Mouse (Mus musculus) forebrain, embryonic 10.5 days (tissue): ENCODE measurements around the gene Rab34. TPM values are rescaled to one million over a fixed set of nuclear protein-coding genes. Genes with fewer than 3 reads are reported as not detected.
A peak's percentile ranks its signal among the peaks of the same experiment; 100 is the strongest.

Source experiments
- DNase-seq: peaks from one replicate; pipeline ENCODE4 v3.0.0-alpha.2; 2017; ENCODE audit warnings: low spot score; ENCODE audit errors: extremely low spot score
- H3K27ac ChIP-seq: fragments of 300-500 bp; sonication (generic); 2 replicates; pipeline ENCODE4 v1.5.1; 2016; ENCODE audit warnings: mild to moderate bottlenecking
- H3K27me3 ChIP-seq: fragments of 300-500 bp; sonication (generic); 2 replicates; pipeline ENCODE4 v1.6.1; 2016; ENCODE audit warnings: mild to moderate bottlenecking; ENCODE audit not compliant: poor library complexity, severe bottlenecking
- H3K36me3 ChIP-seq: fragments of 300-500 bp; sonication (generic); replicated peaks from 2 replicates; pipeline ENCODE4 v1.6.1; 2016; ENCODE audit warnings: mild to moderate bottlenecking, moderate library complexity
- H3K4me1 ChIP-seq: fragments of 300-500 bp; sonication (generic); 2 replicates; pipeline ENCODE4 v1.6.1; 2016
- H3K4me3 ChIP-seq: fragments of 300-500 bp; sonication (generic); 2 replicates; pipeline ENCODE4 v1.5.1; 2016; ENCODE audit warnings: mild to moderate bottlenecking, moderate library complexity
- H3K9me3 ChIP-seq: fragments of 300-500 bp; sonication (generic); 2 replicates; pipeline ENCODE4 v1.6.1; 2016; ENCODE audit warnings: mild to moderate bottlenecking, moderate library complexity
- WGBS: fragments of 180-500 bp; shearing (Covaris S2); methylation state at CpG from one replicate; pipeline ENCODE4 v1.1.7; 2016; 5-methylcytosine and 5-hydroxymethylcytosine counted together
- polyA plus RNA-seq: library from polyadenylated mRNA; unstranded; fragments of >200 nt; fragmentation: Nextera tagmentation; extraction: Ambion mirVana; gene quantifications from 2 replicates; pipeline ENCODE4 v1.2.1, GENCODE M21; 2016

The Rab34 gene
- polyA plus RNA-seq, 1 experiment from 2014 or later, result 70.7 TPM

DNA sequence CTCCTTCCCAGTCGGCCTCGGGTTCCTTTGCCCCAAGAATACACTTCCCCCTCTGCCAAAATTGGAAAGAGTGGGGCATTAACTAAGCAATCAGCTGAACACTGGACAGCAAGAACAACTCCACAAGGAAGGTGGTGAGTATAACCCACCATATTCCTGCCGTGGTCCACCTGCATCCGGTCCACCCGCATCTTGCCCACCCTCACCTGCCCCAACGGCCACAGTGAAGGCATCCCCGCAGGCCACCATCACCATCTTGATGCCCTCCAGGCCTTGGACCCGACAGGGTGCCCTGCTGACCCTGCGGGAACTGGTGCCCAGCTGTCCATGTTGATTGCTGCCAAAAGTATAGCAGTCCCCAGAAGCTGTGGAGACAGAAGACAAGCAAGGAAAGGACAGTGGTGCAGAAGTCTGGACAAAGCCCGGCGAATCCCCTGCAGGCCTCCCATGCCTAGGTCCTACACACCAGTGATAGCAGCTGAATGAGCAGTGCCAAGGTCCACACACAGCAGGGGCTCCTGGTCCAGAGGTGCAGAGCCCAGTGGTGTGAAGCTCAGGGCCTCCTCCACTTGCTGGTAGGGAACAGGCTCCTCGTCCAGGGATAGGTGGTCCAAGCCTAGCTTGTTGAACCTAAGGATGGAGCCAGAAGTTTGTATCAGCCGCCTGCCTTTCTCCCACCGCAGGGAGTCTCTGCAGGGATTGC lies 20.8 kb upstream of the Rab34 start:
- Histone ChIP-seq H3K27ac (no peak overlapping the region), H3K4me1 (peaks cover 47% of the 10 kb centered on the region), H3K9me3 (no peaks in the 10 kb centered on the region), H3K36me3 (peaks cover 25% of the 10 kb centered on the region), H3K4me3 (no peak overlapping the region), H3K27me3 (peaks cover 17% of the 10 kb centered on the region)
- 85% methylated on average over 14 of the region's 14 CpGs for WGBS
- DNase-seq, result no peak

DNA sequence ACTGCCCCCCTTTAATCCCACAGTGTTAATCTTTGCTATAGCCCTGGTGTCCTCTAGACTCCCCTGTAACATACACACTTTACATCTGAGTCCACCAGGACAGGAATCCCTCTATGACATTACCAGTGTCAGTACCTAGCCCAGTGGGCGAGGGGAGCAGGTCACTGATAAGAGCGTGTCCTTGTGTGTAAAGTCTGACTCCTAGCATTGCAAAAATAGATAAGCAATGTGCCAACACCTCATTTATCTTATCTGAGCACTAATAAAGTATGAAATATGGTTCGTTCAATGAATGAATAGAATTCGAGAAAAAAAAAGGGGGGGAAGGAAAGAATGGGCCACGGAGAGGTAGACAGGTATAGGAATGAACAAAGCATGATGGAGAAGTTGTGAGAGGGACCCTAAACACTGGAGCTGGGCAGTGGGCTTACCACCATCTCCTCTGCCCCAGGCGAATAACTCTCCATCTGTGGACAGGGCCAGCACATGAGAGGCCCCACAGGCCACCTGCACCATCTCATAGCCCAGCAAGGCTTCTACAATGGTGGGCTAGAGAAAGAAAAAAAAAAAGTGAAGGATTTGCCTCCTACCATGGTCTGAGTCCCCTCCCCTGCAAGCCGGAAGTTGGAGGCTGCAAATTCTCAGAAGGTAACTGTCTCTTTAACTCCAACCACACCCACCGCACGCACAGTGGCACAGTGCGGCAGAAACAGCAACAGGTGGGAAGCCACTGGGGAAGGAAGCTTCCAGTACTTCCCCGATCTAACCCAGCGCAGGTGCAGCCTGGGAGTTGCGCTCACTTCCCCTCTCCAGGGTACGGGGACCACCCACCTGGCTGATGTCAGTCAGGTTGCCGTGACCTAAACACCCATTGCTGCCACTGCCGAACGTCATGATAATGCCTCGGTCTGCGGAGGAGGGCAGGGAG lies 19.4 kb upstream of the Rab34 start:
- no peak for DNase-seq
- Histone ChIP-seq H3K36me3 (peaks cover 14% of the 10 kb centered on the region), H3K27me3 (peaks cover 17% of the 10 kb centered on the region), H3K9me3 (no peaks in the 10 kb centered on the region), H3K4me3 (no peak overlapping the region), H3K4me1 (peaks cover 33% of the 10 kb centered on the region), H3K27ac (no peak overlapping the region)
- WGBS, result 56% methylated on average over 19 of the region's 19 CpGs

DNA sequence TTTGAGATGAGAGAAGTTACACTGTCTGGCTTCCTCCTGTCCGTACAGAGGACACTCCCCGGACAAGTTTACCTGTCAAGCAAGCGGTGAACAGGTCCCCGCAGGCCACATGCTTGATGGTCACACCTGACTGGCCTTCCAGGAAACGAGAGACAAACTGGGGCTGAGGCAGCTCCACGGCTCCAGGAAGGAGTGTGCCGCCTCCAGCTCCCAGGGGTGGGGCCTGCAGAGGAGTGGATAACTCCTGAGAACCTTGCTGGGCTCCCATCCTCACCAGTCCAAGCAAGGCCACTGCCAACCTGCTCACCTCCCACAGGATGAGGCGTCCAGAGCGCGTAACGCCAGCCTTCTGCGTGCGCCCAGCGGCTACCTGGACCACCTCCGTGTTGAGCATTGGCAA lies 17.9 kb upstream of the Rab34 start:
- 90% methylated on average over 15 of the region's 15 CpGs for WGBS
- H3K9me3 ChIP-seq, result no peaks in the 10 kb centered on the region
- H3K27ac ChIP-seq, result no peak overlapping the region
- H3K4me1 ChIP-seq, result peaks cover 35% of the 10 kb centered on the region
- peaks cover 17% of the 10 kb centered on the region for H3K27me3 ChIP-seq
- no peak overlapping the region for H3K4me3 ChIP-seq
- H3K36me3 ChIP-seq, result peaks cover 14% of the 10 kb centered on the region
- no peak for DNase-seq

DNA sequence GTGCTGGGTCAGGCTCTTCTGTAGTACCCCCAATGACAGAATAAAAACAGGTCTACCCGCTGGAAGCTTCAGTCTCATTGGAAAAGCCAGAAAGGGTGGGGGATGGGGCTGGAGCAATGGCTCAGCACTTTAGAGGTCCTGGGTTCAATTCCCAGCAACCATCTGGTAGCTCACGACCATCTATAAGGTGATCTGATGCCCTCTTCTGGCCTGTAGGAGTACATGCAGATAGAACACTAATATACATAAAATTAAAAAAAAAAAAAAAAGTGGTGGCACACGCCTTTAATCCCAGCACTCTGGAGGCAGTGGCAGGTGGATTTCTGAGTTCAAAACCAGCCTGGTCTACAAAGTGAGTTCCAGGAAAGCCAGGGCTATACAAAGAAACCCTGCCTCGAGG lies 16.9 kb upstream of the Rab34 start:
- Histone ChIP-seq H3K4me1 (peaks cover 31% of the 10 kb centered on the region), H3K27ac (no peak overlapping the region), H3K27me3 (peaks cover 15% of the 10 kb centered on the region), H3K36me3 (peaks cover 14% of the 10 kb centered on the region), H3K4me3 (no peak overlapping the region), H3K9me3 (no peaks in the 10 kb centered on the region)
- DNase-seq, result no peak
- WGBS, result 69% methylated on average over 4 of the region's 4 CpGs

DNA sequence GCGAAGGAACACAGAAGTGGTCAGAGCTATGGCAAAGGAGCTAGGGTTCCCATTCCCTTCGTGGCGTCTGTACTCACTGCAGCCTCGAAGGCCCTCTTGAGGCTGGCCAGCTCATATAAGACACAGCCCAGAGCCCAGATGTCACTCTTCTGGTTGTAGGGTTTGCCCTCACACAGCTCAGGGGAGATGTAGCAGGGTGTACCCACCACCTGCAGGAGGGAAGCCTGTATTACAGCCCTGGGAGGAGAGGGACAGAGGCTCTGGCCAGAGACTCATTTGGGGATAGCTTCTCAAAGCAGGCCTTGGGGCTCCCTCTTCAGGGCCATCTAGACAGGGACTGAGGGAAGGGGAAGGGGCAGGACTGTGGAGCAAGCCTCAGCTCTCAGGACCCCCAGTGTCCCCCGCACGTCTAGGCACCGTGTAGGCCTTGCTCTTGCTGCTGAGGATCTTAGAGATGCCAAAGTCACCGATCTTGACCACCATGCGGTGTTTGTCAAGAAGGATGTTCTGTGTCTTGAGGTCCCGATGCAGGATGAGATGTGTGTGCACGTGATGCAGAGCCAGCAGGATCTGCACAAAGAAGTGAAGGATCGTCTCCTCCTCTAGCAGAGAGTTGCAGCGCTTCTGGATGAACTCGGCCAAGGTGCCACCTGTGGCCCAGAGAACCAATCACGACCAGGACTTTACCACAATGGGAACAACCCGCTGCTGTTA lies 16.0 kb upstream of the Rab34 start:
- WGBS, result 80% methylated on average over 16 of the region's 16 CpGs
- Histone ChIP-seq H3K9me3 (no peaks in the 10 kb centered on the region), H3K27ac (no peak overlapping the region)

DNA sequence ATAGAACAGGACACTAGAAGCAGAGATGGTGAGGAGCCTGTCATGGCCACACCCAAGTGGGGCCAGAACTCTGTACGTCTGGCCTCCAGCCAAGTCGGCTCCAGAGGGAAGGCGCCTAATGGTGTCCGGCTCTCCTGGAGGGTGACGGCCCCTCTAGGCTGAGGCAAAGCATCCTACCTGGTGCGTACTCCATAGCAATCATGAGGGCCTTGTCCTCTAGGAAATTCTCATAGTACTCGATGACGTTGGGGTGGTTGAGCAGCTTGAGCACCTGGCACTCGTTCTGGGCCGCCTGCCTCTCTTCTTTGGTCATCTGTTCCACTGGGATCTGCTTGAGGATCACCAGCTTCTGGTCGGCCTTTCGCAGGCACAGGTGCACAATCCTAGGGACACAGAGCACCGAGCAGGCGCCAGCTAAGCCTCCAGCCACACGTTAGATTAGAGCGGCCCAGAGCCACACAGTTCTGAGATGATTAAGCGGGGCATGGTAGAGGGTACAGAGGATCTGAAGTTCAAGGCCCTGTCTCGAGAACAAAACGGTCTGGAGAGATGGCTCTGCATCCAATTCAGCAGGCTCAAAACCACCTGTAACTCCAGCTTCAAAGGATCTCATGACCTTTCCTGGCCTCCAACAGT lies 15.4 kb upstream of the Rab34 start:
- 92% methylated on average over 19 of the region's 19 CpGs for WGBS
- H3K27ac ChIP-seq, result no peak overlapping the region
- peaks cover 14% of the 10 kb centered on the region for H3K36me3 ChIP-seq
- no peaks in the 10 kb centered on the region for H3K27me3 ChIP-seq
- peaks cover 36% of the 10 kb centered on the region for H3K4me1 ChIP-seq
- H3K4me3 ChIP-seq, result no peak overlapping the region
- no peak for DNase-seq
- H3K9me3 ChIP-seq, result no peaks in the 10 kb centered on the region

More for the DNA sequence above, 16.0 kb upstream of the Rab34 start:
- H3K4me1 ChIP-seq, result peaks cover 29% of the 10 kb centered on the region
- H3K27me3 ChIP-seq, result peaks cover 6% of the 10 kb centered on the region
- H3K36me3 ChIP-seq, result peaks cover 14% of the 10 kb centered on the region
- DNase-seq, result peak; percentile 14
- no peak overlapping the region for H3K4me3 ChIP-seq

DNA sequence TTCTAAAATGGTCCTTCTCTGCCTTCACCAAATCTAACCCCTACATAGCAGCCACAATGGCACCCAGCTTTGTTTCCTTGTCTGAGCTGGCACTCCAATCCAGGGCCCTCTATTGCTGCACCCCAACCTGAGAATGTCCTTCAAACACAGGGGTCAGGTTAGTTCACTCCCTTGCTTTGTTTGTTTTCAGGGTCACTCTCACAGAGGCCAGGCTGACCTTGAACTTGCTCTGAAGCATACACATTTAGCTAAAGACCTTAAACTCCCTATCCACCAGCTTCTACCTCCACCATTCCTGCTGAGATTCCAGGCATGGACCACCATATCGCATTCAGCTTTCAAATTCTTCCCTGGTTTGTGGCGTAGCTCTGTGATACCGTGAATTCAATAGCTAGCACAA lies 13.7 kb upstream of the Rab34 start:
- no peak for DNase-seq

DNA sequence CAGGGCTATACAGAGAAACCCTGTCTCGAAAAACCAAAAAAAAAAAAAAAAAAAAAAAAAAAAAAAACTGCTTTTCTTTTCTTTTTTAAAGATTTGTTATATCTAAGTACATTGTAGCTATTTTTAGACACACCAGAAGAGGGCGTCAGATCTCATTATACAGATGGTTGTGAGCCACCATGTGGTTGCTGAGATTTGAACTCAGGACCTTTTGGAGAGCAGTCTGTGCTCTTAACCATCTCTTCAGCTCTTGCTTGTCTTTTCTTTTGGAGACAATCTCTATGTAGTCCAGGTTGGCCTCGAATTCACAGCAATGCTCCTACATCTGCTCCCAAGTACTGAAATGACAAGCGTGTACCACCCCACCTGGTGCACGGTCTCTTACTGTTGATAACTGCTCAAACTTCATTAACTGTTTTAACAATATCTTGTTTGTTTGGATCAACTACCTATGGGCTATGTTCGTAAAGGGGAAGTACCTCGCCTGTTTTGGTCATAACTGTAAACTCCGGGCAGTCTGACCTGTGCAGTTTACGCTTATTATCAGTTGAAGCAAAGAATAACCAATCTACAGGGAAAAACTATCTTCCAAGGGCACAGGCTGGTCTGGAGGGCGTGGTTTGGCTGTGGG lies 12.3 kb upstream of the Rab34 start:
- H3K36me3 ChIP-seq, result peaks cover 32% of the 10 kb centered on the region
- H3K27me3 ChIP-seq, result no peaks in the 10 kb centered on the region
- WGBS, result 8% methylated on average over 9 of the region's 10 CpGs
- peak overlapping the region; percentile 61 for H3K4me3 ChIP-seq
- peak overlapping the region; percentile 93 for H3K27ac ChIP-seq
- H3K4me1 ChIP-seq, result peaks cover 60% of the 10 kb centered on the region
- no peaks in the 10 kb centered on the region for H3K9me3 ChIP-seq
- no peak for DNase-seq

More for the DNA sequence above, 13.7 kb upstream of the Rab34 start:
- peaks cover 20% of the 10 kb centered on the region for H3K36me3 ChIP-seq
- H3K27me3 ChIP-seq, result no peaks in the 10 kb centered on the region
- 93% methylated on average over 3 of the region's 3 CpGs for WGBS
- no peaks in the 10 kb centered on the region for H3K9me3 ChIP-seq
- H3K4me3 ChIP-seq, result no peak overlapping the region
- H3K4me1 ChIP-seq, result peaks cover 46% of the 10 kb centered on the region
- H3K27ac ChIP-seq, result no peak overlapping the region

DNA sequence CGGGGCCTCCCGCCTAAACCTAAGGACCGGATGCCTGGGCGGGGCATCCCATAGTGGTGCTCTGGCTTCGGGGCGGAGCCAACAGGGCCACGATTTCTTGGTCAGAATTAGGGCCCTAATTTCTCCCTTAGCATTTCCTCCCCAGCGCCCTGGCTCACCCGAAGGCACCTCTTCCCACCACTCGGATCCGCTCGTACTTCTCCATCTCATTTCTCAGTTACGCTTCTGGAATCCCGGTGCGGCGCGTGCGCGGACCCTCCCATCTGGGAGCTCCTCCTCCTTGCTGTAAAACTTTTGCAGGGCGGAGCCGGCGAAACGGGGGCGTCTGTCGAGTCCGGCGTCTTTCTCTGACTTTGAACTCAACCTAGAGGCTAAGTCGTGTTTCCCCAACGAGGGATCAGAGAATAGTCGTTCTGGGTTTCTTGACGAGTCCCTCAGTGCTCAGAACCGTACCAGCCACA lies 11.8 kb upstream of the Rab34 start, which contains the start of the genes Nek8 and Tlcd1:
Nek8 (minus strand) TSS at position 274 of the 461 bp plus-strand sequence.
Tlcd1 (plus strand) TSS at position 310 of the 461 bp plus-strand sequence.
- H3K27me3 ChIP-seq, result no peaks in the 10 kb centered on the region
- H3K4me1 ChIP-seq, result peaks cover 66% of the 10 kb centered on the region
- peak within 1 kb of the TSS; percentile 93 for H3K27ac ChIP-seq
- H3K9me3 ChIP-seq, result no peaks in the 10 kb centered on the region
- peak within 1 kb of the TSS; percentile 61 for H3K4me3 ChIP-seq
- peak; percentile 91 for DNase-seq
- under 1% methylated on average over 32 of the region's 32 CpGs for WGBS
- peaks cover 34% of the 10 kb centered on the region for H3K36me3 ChIP-seq

DNA sequence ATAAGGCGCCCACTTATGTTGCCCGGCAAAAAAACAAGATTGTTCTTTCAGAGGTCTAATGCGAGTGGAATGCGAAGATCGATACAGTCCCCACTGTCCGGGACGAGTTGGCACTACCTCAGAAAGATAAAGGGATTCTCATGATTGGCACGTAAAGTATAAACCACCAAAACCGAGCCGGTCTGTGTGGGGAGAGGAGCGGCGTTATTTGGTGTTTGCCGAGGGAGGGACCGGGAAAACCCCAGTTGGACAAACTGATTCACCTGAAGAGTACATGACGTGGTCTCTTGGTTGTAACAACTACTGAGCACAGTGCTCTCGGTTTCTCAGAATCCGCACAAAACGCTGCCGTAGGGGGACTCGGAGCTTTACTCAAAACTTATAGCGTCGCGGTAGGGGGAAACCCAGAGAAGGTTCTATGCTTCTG lies 11.3 kb upstream of the Rab34 start:
- 2% methylated on average over 23 of the region's 23 CpGs for WGBS
- no peaks in the 10 kb centered on the region for H3K27me3 ChIP-seq
- peaks cover 38% of the 10 kb centered on the region for H3K36me3 ChIP-seq
- H3K27ac ChIP-seq, result peak overlapping the region; percentile 93
- no peaks in the 10 kb centered on the region for H3K9me3 ChIP-seq
- DNase-seq, result no peak
- peaks cover 70% of the 10 kb centered on the region for H3K4me1 ChIP-seq
- peak overlapping the region; percentile 61 for H3K4me3 ChIP-seq

DNA sequence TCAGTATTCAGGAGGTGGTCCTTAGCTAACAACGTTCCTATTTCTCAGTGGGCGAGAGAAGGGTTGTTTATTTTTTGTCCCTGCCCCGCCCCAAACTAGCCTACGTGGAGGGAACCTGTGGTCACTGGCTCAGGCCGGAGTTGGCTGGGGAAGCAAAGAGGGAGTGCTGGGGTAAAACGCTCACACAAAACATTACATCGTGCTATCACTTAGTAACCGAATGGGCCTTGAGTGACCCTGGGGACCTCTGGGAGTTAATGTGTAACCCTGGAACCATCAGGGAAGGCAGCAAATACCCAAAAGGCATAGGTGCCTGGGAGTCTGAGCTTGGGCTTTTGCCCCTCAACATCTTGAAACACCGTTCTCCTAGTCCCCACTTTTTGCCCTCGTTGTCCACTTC lies 10.8 kb upstream of the Rab34 start:
- peak overlapping the region; percentile 61 for H3K4me3 ChIP-seq
- 1% methylated on average over 10 of the region's 10 CpGs for WGBS
- peaks cover 38% of the 10 kb centered on the region for H3K36me3 ChIP-seq
- peaks cover 72% of the 10 kb centered on the region for H3K4me1 ChIP-seq
- no peaks in the 10 kb centered on the region for H3K27me3 ChIP-seq
- H3K9me3 ChIP-seq, result no peaks in the 10 kb centered on the region
- peak overlapping the region; percentile 93 for H3K27ac ChIP-seq
- no peak for DNase-seq
